Mouse (Mus musculus): ENCODE results near the gene Tnrc6b.

- no peak for TF ChIP-seq E2F4 (IDR thresholded peaks at IDR 0.05; ENCODE audit: insufficient read depth)
- no peak for TF ChIP-seq MYOD1 (IDR thresholded peaks at IDR 0.05; ENCODE audit: control insufficient read depth in 1 of 3, insufficient read length in 2 of 3, low read depth in 2 of 3)
- TF ChIP-seq POLR2A (IDR thresholded peaks at IDR 0.05; ENCODE audit: insufficient read length, low read depth), result no peak
- TF ChIP-seq REST (IDR thresholded peaks at IDR 0.05; ENCODE audit: insufficient read depth, insufficient read length), result no peak
- no peak for TF ChIP-seq MAX (IDR thresholded peaks at IDR 0.05; ENCODE audit: low read depth)
- TF ChIP-seq TCF3 (IDR thresholded peaks at IDR 0.05; ENCODE audit: insufficient read length, low read depth), result no peak
- no peak for TF ChIP-seq POLR2AphosphoS2 (IDR thresholded peaks at IDR 0.05; ENCODE audit: insufficient read length, low read depth)
- TF ChIP-seq TCF12 (IDR thresholded peaks at IDR 0.05; ENCODE audit: insufficient read depth, poor library complexity, severe bottlenecking), result no peak
Observed at GRCm38 (mm10) chr15:80901806-80902513, 190.8 kb downstream of the Tnrc6b start.
